Mouse (Mus musculus): ENCODE data around the gene Itih5. TPM values are rescaled to one million over a fixed set of nuclear protein-coding genes. Genes with fewer than 3 reads are reported as not detected.

Itih5 gene
- total and polyA plus RNA-seq, 3 experiments: not detected

DNA sequence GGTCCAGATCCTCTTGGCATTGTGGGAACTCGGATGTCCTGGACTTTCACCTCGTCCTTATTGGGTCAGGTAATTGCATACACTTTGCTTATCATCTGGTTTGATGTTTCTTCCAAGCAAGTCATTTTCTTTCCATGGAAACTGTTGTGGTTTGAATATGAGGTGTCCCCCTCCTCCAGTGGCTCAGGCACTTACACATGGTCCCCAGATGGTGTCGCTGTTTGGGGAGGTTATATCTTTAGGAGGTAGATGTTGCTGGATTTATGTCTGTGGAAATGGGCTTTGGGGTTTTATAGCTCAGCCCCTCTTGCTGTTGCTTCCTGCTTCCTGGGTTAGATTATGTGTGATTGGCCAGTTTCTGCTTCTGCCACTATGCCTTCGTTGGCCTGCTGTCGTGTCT, 103.6 kb downstream of the Itih5 start:
- TF ChIP-seq SIN3A (IDR thresholded peaks at IDR 0.05; ENCODE audit: low read length): no peak
- TF ChIP-seq MAX (IDR thresholded peaks at IDR 0.05; ENCODE audit: low read length): no peak
- no peak for TF ChIP-seq USF1 (IDR thresholded peaks at IDR 0.05; ENCODE audit: low read depth, low read length)
- no peak for TF ChIP-seq MAFK (IDR thresholded peaks at IDR 0.05; ENCODE audit: borderline replicate concordance, low read depth, low read length)
- no peak for TF ChIP-seq POLR2AphosphoS2 (IDR thresholded peaks at IDR 0.05; ENCODE audit: low read length)
- TF ChIP-seq CTCF (IDR thresholded peaks at IDR 0.05 in 2 of 3, conservative IDR thresholded peaks at IDR 0.05 in 1 of 3; ENCODE audit: control insufficient read depth in 1 of 3, insufficient read depth in 1 of 3, low read depth in 2 of 3, low read length in 3 of 3, poor library complexity in 1 of 3, severe bottlenecking in 1 of 3): no peak
- no peak for TF ChIP-seq TAL1 (IDR thresholded peaks at IDR 0.05; ENCODE audit: low read length)
- no peak for TF ChIP-seq KAT2A (conservative IDR thresholded peaks at IDR 0.05; ENCODE audit: low read depth, low read length)
- no peak for TF ChIP-seq ZNF384 (IDR thresholded peaks at IDR 0.05; ENCODE audit: low read depth, low read length)
- TF ChIP-seq MYB (IDR thresholded peaks at IDR 0.05; ENCODE audit: low read depth, low read length): no peak
- no peak for TF ChIP-seq SMC3 (IDR thresholded peaks at IDR 0.05; ENCODE audit: low read depth, low read length)
- no peak for TF ChIP-seq ZKSCAN1 (IDR thresholded peaks at IDR 0.05; ENCODE audit: low read depth, low read length)
- no peak for TF ChIP-seq GATA1 (IDR thresholded peaks at IDR 0.05; ENCODE audit: low read depth, low read length)
- no peaks in the 10 kb centered on the region for H3K9me3 ChIP-seq (replicated peaks; ENCODE audit: insufficient read depth, low read length)
- no peaks in the 10 kb centered on the region for H3K36me3 ChIP-seq (ENCODE audit: control insufficient read depth in 1 of 2, insufficient read depth in 2 of 2, low read length in 2 of 2)
- H3K27me3 ChIP-seq (ENCODE audit: control insufficient read depth in 1 of 2, insufficient read depth in 2 of 2, low read length in 2 of 2): no peaks in the 10 kb centered on the region
- H3K4me1 ChIP-seq (ENCODE audit: control insufficient read depth in 1 of 2, insufficient read depth in 2 of 2, low read length in 2 of 2): no peaks in the 10 kb centered on the region
- H3K79me2 ChIP-seq (ENCODE audit: control insufficient read depth, insufficient read depth, low read length, poor library complexity): no peaks in the 10 kb centered on the region
- no peak overlapping the region for H3K27ac ChIP-seq (ENCODE audit: control insufficient read depth, low read depth, low read length)
- H3K4me3 ChIP-seq (ENCODE audit: control insufficient read depth in 1 of 2, insufficient read depth in 1 of 2, low read depth in 2 of 2, low read length in 2 of 2): no peak overlapping the region
- no peak for DNase-seq (ENCODE audit: low read depth, low spot score)
- no peak overlapping the region for H3K9ac ChIP-seq (ENCODE audit: control insufficient read depth, low read depth, low read length, poor library complexity, severe bottlenecking)

DNA sequence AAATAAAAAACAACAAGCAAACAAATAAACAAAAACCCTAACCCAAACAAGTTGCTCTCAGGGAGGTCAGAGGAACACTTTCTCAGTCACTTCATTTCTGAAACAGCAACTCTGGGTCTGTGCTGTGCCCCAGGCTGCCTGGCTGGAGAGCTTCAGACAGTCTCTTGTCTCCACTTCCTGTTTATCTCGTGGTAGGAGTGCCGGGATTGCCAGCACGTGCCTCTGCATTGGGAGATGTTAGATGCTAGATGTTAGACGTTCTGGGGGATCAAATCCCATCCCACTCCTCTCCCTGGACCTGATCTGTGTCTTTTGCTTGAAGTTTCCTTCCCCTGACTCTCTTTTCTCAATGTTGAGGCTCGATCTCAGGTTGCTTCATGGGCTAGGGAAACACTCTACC, 104.9 kb downstream of the Itih5 start:
- Histone ChIP-seq H3K36me3 (ENCODE audit: control insufficient read depth in 1 of 2, insufficient read depth in 2 of 2, low read length in 2 of 2) (no peaks in the 10 kb centered on the region), H3K9ac (ENCODE audit: control insufficient read depth, low read depth, low read length, poor library complexity, severe bottlenecking) (no peak overlapping the region), H3K79me2 (ENCODE audit: control insufficient read depth, insufficient read depth, low read length, poor library complexity) (no peaks in the 10 kb centered on the region), H3K4me3 (ENCODE audit: control insufficient read depth in 1 of 2, insufficient read depth in 1 of 2, low read depth in 2 of 2, low read length in 2 of 2) (no peak overlapping the region), H3K4me1 (ENCODE audit: control insufficient read depth in 1 of 2, insufficient read depth in 2 of 2, low read length in 2 of 2) (no peaks in the 10 kb centered on the region), H3K27ac (ENCODE audit: control insufficient read depth, low read depth, low read length) (no peak overlapping the region), H3K27me3 (ENCODE audit: control insufficient read depth in 1 of 2, insufficient read depth in 2 of 2, low read length in 2 of 2) (no peaks in the 10 kb centered on the region; a peak in 1 of 4 replicates), H3K9me3 (replicated peaks; ENCODE audit: insufficient read depth, low read length) (no peaks in the 10 kb centered on the region)
- DNase-seq (ENCODE audit: low read depth, low spot score): no peak
- no peak for TF ChIP-seq MYC (IDR thresholded peaks at IDR 0.05; ENCODE audit: low read depth, low read length)
- no peak for TF ChIP-seq POLR2AphosphoS5 (IDR thresholded peaks at IDR 0.05; ENCODE audit: borderline replicate concordance, low read depth, low read length)
- no peak for TF ChIP-seq ZMIZ1 (IDR thresholded peaks at IDR 0.05; ENCODE audit: low read depth, low read length)
- no peak for TF ChIP-seq MAZ (IDR thresholded peaks at IDR 0.05; ENCODE audit: low read depth, low read length)
- no peak for TF ChIP-seq HCFC1 (IDR thresholded peaks at IDR 0.05; ENCODE audit: low read depth, low read length)
- no peak for TF ChIP-seq JUND (IDR thresholded peaks at IDR 0.05; ENCODE audit: low read depth, low read length)
- no peak for TF ChIP-seq NRF1 (IDR thresholded peaks at IDR 0.05; ENCODE audit: insufficient read depth, low read depth, low read length, poor library complexity, severe bottlenecking)
- TF ChIP-seq TAL1 (IDR thresholded peaks at IDR 0.05; ENCODE audit: low read length): no peak
- TF ChIP-seq ETS1 (IDR thresholded peaks at IDR 0.05; ENCODE audit: low read depth, low read length): no peak
- TF ChIP-seq USF2 (IDR thresholded peaks at IDR 0.05; ENCODE audit: borderline replicate concordance in 1 of 2, insufficient read depth in 1 of 2, low read depth in 1 of 2, low read length in 2 of 2): no peak
- no peak for TF ChIP-seq GABPA (IDR thresholded peaks at IDR 0.05; ENCODE audit: low read depth, low read length)
